Mouse (Mus musculus) bone marrow, adult 2 months (tissue): ENCODE results near the gene Rasl11b.

ENCODE experiments used
- CTCF ChIP-seq: fragments of 200-500 bp; IDR thresholded peaks from 2 replicates; pipeline ENCODE4 v1.5.1; 2011; ENCODE audit warnings: low read length, control low read depth; ENCODE audit not compliant: control insufficient read depth, insufficient read depth
- POLR2A ChIP-seq: fragments of 200-500 bp; IDR thresholded peaks from 2 replicates; pipeline ENCODE4 v1.6.1; 2011; ENCODE audit warnings: low read depth, mild to moderate bottlenecking, control low read depth, low read length, borderline replicate concordance; ENCODE audit not compliant: control insufficient read depth

GRCm38 (mm10) chr5:74175526-74176270 is 19.4 kb upstream of the Rasl11b start:
- TF ChIP-seq CTCF (no peak), POLR2A (no peak)
